Mouse (Mus musculus) layer of hippocampus, adult 18-20 months (tissue): ENCODE measurements around the gene Ccr7. TPM values are rescaled to one million over a fixed set of nuclear protein-coding genes. Genes with fewer than 3 reads are reported as not detected.

Source experiments
- DNase-seq, 2 experiments: peaks; one replicate each; pipeline ENCODE4 v3.0.0; 2022; ENCODE audit warnings: low spot score in 2 of 2
- total RNA-seq, 2 experiments: library from RNA; stranded (reverse); gene quantifications; 2 replicates each; pipeline ENCODE4 v1.2.3; 2021

Gene Ccr7
- total RNA-seq, 2 experiments from 2014 or later: not detected

DNA sequence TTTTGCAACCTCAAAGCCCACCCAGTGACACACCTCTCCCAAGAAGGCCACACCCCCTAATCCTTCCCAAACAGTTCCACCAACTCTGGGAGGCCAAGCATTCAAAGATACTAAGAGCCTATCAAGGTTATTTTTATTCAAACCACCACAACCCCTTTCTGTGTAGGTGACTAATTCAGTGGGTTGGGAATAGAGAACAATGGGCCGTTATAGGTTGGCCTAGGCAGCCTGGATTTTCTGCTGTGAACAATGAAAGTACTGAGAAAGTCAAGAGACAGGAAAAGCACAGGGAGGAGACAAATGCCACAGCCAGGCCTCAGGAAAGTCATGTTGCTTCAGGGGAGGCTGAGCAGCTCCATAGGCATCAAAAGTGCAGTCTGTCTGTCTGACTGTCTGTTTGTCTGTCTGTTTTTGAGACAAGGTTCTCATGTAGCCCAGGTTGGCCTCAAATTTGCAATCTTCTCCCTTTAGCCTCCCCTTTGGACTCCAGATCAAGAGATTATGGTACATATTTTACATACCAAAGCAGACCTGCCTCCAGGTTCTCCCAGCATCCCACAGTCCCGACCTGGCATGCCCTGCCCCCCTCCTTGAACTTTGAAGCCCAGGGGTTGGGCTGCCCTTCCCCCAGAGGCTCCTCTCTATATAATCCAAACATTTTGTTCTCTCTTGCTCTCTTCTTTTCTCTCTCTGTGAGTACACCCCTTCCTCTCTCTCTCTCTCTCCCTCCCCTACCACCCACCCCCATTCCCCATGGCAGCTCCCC lies 59.8 kb downstream of the Ccr7 start:
- no peak for DNase-seq

Other genes starting within 250 kb of the Ccr7 start
- gene Cdc6, start 247.3 kb downstream of the Ccr7 start, total RNA-seq: under 1 TPM; 0.36 to 0.79 TPM
- 10 to 100 TPM; 18.3 to 26.6 TPM for gene Rara, start 227.3 kb downstream of the Ccr7 start, total RNA-seq
- gene Gjd3, start 172.1 kb downstream of the Ccr7 start, total RNA-seq: 1 to 10 TPM in 1 of 2 experiments, under 1 TPM in 1; 0.52 to 1.2 TPM
- gene Top2a, start 130.9 kb downstream of the Ccr7 start, total RNA-seq: under 1 TPM; 0.52 to 0.96 TPM
- gene Igfbp4, start 113.8 kb downstream of the Ccr7 start, total RNA-seq: 10 to 100 TPM; 74.6 to 94.0 TPM
- under 1 TPM; 0.08 to 0.32 TPM for gene Tns4, start 65.8 kb downstream of the Ccr7 start, total RNA-seq
- gene Smarce1, start 75.9 kb upstream of the Ccr7 start, total RNA-seq: 10 to 100 TPM; 54.5 to 55.7 TPM
- gene Krt222, start 89.0 kb upstream of the Ccr7 start, total RNA-seq: 10 to 100 TPM; 22.1 to 24.5 TPM
- not detected for gene Krt24, start 130.2 kb upstream of the Ccr7 start, total RNA-seq
- not detected for gene Krt25, start 167.9 kb upstream of the Ccr7 start, total RNA-seq
- not detected for gene Krt26, start 182.9 kb upstream of the Ccr7 start, total RNA-seq
- not detected for gene Krt27, start 196.0 kb upstream of the Ccr7 start, total RNA-seq
- under 1 TPM; 0.20 to 0.25 TPM for gene Krt28, start 219.8 kb upstream of the Ccr7 start, total RNA-seq
- gene Krt10, start 234.3 kb upstream of the Ccr7 start, total RNA-seq: 10 to 100 TPM; 12.2 to 13.4 TPM